Mouse (Mus musculus): ENCODE data around the gene Grn.

DNA sequence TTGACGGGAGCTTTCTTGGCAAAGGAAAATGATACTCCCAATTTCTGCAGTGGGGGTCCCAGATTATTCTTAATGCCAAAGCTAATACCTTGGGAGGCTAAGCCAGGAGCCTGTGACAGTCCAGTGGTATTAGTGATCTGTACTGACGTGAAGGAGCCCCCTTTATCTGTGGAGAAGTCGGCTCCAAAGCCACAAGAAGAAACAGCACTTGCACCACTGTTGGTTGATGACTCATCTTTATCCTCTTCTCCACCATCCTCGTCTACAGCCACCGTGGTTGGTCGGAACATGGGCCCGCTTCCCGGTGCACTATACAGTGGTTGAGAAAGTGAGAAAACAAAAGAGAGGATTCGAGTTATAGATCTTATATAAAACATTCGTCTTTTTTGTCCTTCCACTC, 51.7 kb downstream of the Grn start:
- TF ChIP-seq CTCF (IDR thresholded peaks at IDR 0.05) (no peak), EP300 (IDR thresholded peaks at IDR 0.05) (no peak)
